Mouse (Mus musculus): ENCODE measurements around the gene Olfr196. TPM values are rescaled to one million over a fixed set of nuclear protein-coding genes. Genes with fewer than 3 reads are reported as not detected.
"Not testable (repeated sequence)": the region's sequence is repeated elsewhere in the genome, so short reads cannot be mapped to it uniquely, and the experiment has no call there.

Gene Olfr196
- polyA plus RNA-seq (2012; rRNA removed), result not detected in 2 replicates

DNA sequence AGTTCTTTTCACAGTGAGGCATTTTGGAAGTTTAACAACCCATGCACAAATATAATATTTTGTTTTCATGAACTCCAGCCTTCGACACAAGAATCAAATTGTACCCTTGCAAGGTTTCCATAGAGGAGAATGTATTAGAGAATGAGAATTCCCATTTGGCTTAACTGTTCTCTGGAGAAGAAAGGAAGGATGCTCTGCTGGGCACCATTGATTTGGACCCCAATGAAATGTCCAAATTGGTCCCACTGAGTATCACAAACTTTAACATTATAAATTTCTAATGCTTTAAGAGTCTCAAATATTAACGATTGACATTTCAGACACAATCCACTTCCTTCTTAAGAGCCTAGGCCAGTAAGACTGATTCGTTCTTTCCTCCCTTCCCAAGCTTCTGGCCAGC lies at the start of gene Olfr196:
Olfr196 (minus strand) TSS at position 101 of the 400 bp plus-strand sequence.
- DNase-seq, result no peak
- no peaks in the 10 kb centered on the region for H3K36me3 ChIP-seq (ENCODE audit: control insufficient read depth, insufficient read depth, low read length)
- no peak within 1 kb of the TSS for H3K27ac ChIP-seq (ENCODE audit: control insufficient read depth, insufficient read depth, low read length)
- no peaks in the 10 kb centered on the region for H3K4me1 ChIP-seq (replicated peaks; ENCODE audit: control insufficient read depth, insufficient read depth, low read length)
- 73% methylated on average over 3 of the region's 3 CpGs for WGBS
- no peak for TF ChIP-seq CTCF (IDR thresholded peaks at IDR 0.05; ENCODE audit: borderline replicate concordance, control insufficient read depth, extremely low read depth, insufficient read depth, low read length, poor library complexity)
- TF ChIP-seq POLR2A (IDR thresholded peaks at IDR 0.05; ENCODE audit: control insufficient read depth, extremely low read depth, insufficient read depth, low read length, poor library complexity), result no peak
- no peak within 1 kb of the TSS for H3K4me3 ChIP-seq (ENCODE audit: control insufficient read depth, insufficient read depth, low read length)
- H3K27me3 ChIP-seq (ENCODE audit: control insufficient read depth, insufficient read depth, low read length), result no peaks in the 10 kb centered on the region

GRCm38 (mm10) chr16:59219667-59220066 lies 49.4 kb upstream of the Olfr196 start, which contains the start of gene Olfr199:
TSS of gene Olfr199 (minus strand) at chr16:59219767.
- 85% methylated on average over 1 of the region's 1 CpGs for WGBS
- not testable (repeated sequence) for H3K27ac ChIP-seq (ENCODE audit: control insufficient read depth, insufficient read depth, low read length); H3K27me3 ChIP-seq (ENCODE audit: control insufficient read depth, insufficient read depth, low read length); H3K4me3 ChIP-seq (ENCODE audit: control insufficient read depth, insufficient read depth, low read length); H3K36me3 ChIP-seq (ENCODE audit: control insufficient read depth, insufficient read depth, low read length); H3K4me1 ChIP-seq (replicated peaks; ENCODE audit: control insufficient read depth, insufficient read depth, low read length); DNase-seq

DNA sequence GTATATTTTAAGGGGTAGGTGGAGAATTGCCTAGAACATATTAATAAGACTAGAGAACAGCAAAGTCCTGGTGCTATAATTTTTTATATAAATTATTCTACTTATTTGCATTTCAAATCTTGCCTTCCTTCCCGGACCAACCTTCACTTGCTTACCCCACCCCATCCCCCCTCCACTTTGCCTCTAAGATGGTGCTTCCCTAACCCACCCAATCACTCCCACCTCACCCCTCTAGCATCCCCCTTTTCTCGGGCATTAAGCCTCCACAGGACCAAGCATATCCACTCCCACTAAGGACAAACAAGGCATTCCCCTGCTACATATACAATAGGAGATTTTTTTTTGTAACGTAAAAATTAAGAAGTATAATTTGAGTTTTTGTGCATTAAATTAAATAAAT lies 47.6 kb upstream of the Olfr196 start:
- not testable (repeated sequence) for H3K4me1 ChIP-seq (replicated peaks; ENCODE audit: control insufficient read depth, insufficient read depth, low read length); H3K4me3 ChIP-seq (ENCODE audit: control insufficient read depth, insufficient read depth, low read length); DNase-seq; H3K27me3 ChIP-seq (ENCODE audit: control insufficient read depth, insufficient read depth, low read length); H3K27ac ChIP-seq (ENCODE audit: control insufficient read depth, insufficient read depth, low read length); H3K36me3 ChIP-seq (ENCODE audit: control insufficient read depth, insufficient read depth, low read length)
- WGBS, result 90% methylated on average over 3 of the region's 3 CpGs

DNA sequence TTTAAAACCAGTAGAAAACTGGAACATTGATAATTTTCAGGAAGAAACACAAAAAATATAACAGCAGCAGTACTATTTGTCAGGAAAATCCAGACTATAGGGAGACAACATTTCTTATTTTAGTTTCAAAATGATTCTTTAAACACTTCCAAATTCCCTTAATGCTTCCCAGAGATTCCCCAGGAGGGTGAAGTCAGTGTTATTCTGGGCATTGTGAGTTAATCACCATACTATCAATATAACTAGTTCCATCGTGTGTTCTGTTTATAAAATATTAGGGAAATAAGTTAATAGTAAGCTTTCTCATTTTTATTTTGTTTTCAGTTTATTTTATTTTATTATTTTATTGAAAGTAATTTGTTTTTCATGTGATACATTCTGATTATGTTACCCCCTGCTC lies 33.2 kb upstream of the Olfr196 start, which contains the start of gene Olfr198:
Olfr198 (minus strand) TSS at position 101 of the 400 bp plus-strand sequence.
- H3K4me3 ChIP-seq (ENCODE audit: control insufficient read depth, insufficient read depth, low read length); H3K27ac ChIP-seq (ENCODE audit: control insufficient read depth, insufficient read depth, low read length); H3K36me3 ChIP-seq (ENCODE audit: control insufficient read depth, insufficient read depth, low read length); H3K4me1 ChIP-seq (replicated peaks; ENCODE audit: control insufficient read depth, insufficient read depth, low read length); H3K27me3 ChIP-seq (ENCODE audit: control insufficient read depth, insufficient read depth, low read length); DNase-seq: not testable (repeated sequence)
- 66% methylated on average over 1 of the region's 1 CpGs for WGBS

GRCm38 (mm10) chr16:59151996-59152395 lies 18.3 kb downstream of the Olfr196 start:
- Histone ChIP-seq H3K27ac (ENCODE audit: control insufficient read depth, insufficient read depth, low read length) (no peak overlapping the region), H3K4me1 (replicated peaks; ENCODE audit: control insufficient read depth, insufficient read depth, low read length) (no peaks in the 10 kb centered on the region), H3K4me3 (ENCODE audit: control insufficient read depth, insufficient read depth, low read length) (no peak overlapping the region), H3K27me3 (ENCODE audit: control insufficient read depth, insufficient read depth, low read length) (no peaks in the 10 kb centered on the region), H3K36me3 (ENCODE audit: control insufficient read depth, insufficient read depth, low read length) (no peaks in the 10 kb centered on the region)
- DNase-seq, result no peak
- no peak for TF ChIP-seq POLR2A (IDR thresholded peaks at IDR 0.05; ENCODE audit: control insufficient read depth, extremely low read depth, insufficient read depth, low read length, poor library complexity)
- TF ChIP-seq CTCF (IDR thresholded peaks at IDR 0.05; ENCODE audit: borderline replicate concordance, control insufficient read depth, extremely low read depth, insufficient read depth, low read length, poor library complexity), result no peak
- WGBS, result 82% methylated on average over 2 of the region's 2 CpGs

- TF ChIP-seq CTCF (IDR thresholded peaks at IDR 0.05; ENCODE audit: borderline replicate concordance, control insufficient read depth, extremely low read depth, insufficient read depth, low read length, poor library complexity) (no peak), POLR2A (IDR thresholded peaks at IDR 0.05; ENCODE audit: control insufficient read depth, extremely low read depth, insufficient read depth, low read length, poor library complexity) (no peak)
These were observed 23.5 kb downstream of the Olfr196 start, which contains the start of gene Olfr195 for GRCm38 (mm10) chr16:59146746-59147145. TSS of gene Olfr195 (plus strand) at chr16:59147046.

GRCm38 (mm10) chr16:59141105-59141504 lies 29.1 kb downstream of the Olfr196 start:
- H3K36me3 ChIP-seq (ENCODE audit: control insufficient read depth, insufficient read depth, low read length), result no peaks in the 10 kb centered on the region
- DNase-seq, result no peak
- H3K27ac ChIP-seq (ENCODE audit: control insufficient read depth, insufficient read depth, low read length), result no peak overlapping the region
- H3K4me1 ChIP-seq (replicated peaks; ENCODE audit: control insufficient read depth, insufficient read depth, low read length), result no peaks in the 10 kb centered on the region
- no peak for TF ChIP-seq CTCF (IDR thresholded peaks at IDR 0.05; ENCODE audit: borderline replicate concordance, control insufficient read depth, extremely low read depth, insufficient read depth, low read length, poor library complexity)
- TF ChIP-seq POLR2A (IDR thresholded peaks at IDR 0.05; ENCODE audit: control insufficient read depth, extremely low read depth, insufficient read depth, low read length, poor library complexity), result no peak
- H3K4me3 ChIP-seq (ENCODE audit: control insufficient read depth, insufficient read depth, low read length), result no peak overlapping the region
- no peaks in the 10 kb centered on the region for H3K27me3 ChIP-seq (ENCODE audit: control insufficient read depth, insufficient read depth, low read length)

More at GRCm38 (mm10) chr16:59146746-59147145, 23.5 kb downstream of the Olfr196 start, which contains the start of gene Olfr195:
- Histone ChIP-seq H3K36me3 (ENCODE audit: control insufficient read depth, insufficient read depth, low read length) (no peaks in the 10 kb centered on the region), H3K27ac (ENCODE audit: control insufficient read depth, insufficient read depth, low read length) (no peak within 1 kb of the TSS), H3K27me3 (ENCODE audit: control insufficient read depth, insufficient read depth, low read length) (no peaks in the 10 kb centered on the region), H3K4me1 (replicated peaks; ENCODE audit: control insufficient read depth, insufficient read depth, low read length) (no peaks in the 10 kb centered on the region), H3K4me3 (ENCODE audit: control insufficient read depth, insufficient read depth, low read length) (no peak within 1 kb of the TSS)
- no peak for DNase-seq
- 90% methylated on average over 1 of the region's 1 CpGs for WGBS

Data from thymus, adult 2 months (tissue).